Mouse (Mus musculus) midbrain, embryonic 11.5 days (tissue): ENCODE data around the gene Atxn7. TPM values are rescaled to one million over a fixed set of nuclear protein-coding genes. Genes with fewer than 3 reads are reported as not detected.

ENCODE experiments used
- ATAC-seq: fragments of 200-750 bp; cut with Nextera tagmentation; 2 replicates; pipeline ENCODE4 v1.8.0; 2017; ENCODE audit warnings: moderate TSS enrichment, moderate library complexity; ENCODE audit not compliant: low FRiP score
- DNase-seq: peaks from one replicate; pipeline ENCODE4 v3.0.0; 2015; ENCODE audit warnings: low spot score; ENCODE audit errors: missing footprints
- H3K27ac ChIP-seq: fragments of 300-500 bp; sonication (generic); 2 replicates; pipeline ENCODE4 v1.5.1; 2014; ENCODE audit warnings: low read depth, low read length
- H3K27me3 ChIP-seq: fragments of 300-500 bp; sonication (generic); 2 replicates; pipeline ENCODE4 v1.6.1; 2014; ENCODE audit warnings: mild to moderate bottlenecking, low read length, moderate library complexity, mixed read lengths; ENCODE audit not compliant: control insufficient read depth, insufficient read depth
- H3K36me3 ChIP-seq: fragments of 300-500 bp; sonication (generic); 2 replicates; pipeline ENCODE4 v1.6.1; 2014; ENCODE audit warnings: mild to moderate bottlenecking, low read length, moderate library complexity, mixed read lengths; ENCODE audit not compliant: control insufficient read depth, insufficient read depth
- H3K4me1 ChIP-seq: fragments of 300-500 bp; sonication (generic); 2 replicates; pipeline ENCODE4 v1.6.1; 2014; ENCODE audit warnings: low read length; ENCODE audit not compliant: control insufficient read depth, insufficient read depth
- H3K4me2 ChIP-seq: fragments of 300-500 bp; sonication (generic); 2 replicates; pipeline ENCODE4 v1.6.1; 2014; ENCODE audit warnings: mild to moderate bottlenecking, moderate library complexity
- H3K4me3 ChIP-seq: fragments of 300-500 bp; sonication (generic); 2 replicates; pipeline ENCODE4 v1.5.1; 2014; ENCODE audit warnings: low read depth, low read length
- H3K9ac ChIP-seq: fragments of 300-500 bp; sonication (generic); 2 replicates; pipeline ENCODE4 v1.6.1; 2014; ENCODE audit warnings: low read length
- H3K9me3 ChIP-seq: fragments of 300-500 bp; sonication (generic); 2 replicates; pipeline ENCODE4 v1.6.1; 2016; ENCODE audit warnings: low read length; ENCODE audit not compliant: control insufficient read depth
- WGBS: fragments of 180-500 bp; shearing (Covaris S2); extraction: QIAGEN DNeasy Blood & Tissue Kit; methylation state at CpG from one replicate; pipeline ENCODE4 v1.1.7; 2014; 5-methylcytosine and 5-hydroxymethylcytosine counted together
- polyA plus RNA-seq: library from polyadenylated mRNA; unstranded; fragments of >200 nt; fragmentation: Nextera tagmentation; extraction: Ambion mirVana; gene quantifications from 2 replicates; pipeline ENCODE4 v1.2.1, GENCODE M21; 2014

Atxn7 gene
- polyA plus RNA-seq, 1 experiment from 2014 or later: 5.2 TPM

DNA sequence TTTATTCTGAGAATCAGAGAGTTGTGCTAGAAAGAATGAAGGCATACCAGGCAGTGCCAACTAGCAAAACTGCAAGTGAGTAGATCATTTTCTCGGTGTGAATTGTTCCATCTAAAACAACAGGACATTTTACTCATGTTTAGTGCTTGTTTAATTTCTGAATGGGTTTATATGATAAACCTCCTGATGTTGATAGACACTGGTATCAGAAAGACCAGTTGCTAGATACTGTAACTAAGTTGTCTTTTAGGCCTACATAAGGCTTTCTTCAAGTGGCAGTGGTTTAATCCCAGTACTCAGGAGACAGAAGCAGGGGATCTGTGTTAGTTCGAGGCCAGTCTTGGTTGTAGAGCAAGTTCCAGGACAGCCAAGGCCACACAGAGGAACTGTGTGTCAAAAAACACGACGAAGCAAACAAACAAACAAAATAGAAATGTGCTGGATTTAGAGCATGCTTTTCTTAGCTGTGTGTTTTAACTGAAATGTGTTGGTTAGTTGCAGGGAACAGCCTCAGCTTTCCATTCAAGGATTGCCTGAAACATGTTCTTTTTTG is 125.5 kb downstream of the Atxn7 start:
- H3K4me3 ChIP-seq: no peak overlapping the region
- H3K4me1 ChIP-seq: no peaks in the 10 kb centered on the region
- no peaks in the 10 kb centered on the region for H3K27me3 ChIP-seq
- H3K9me3 ChIP-seq: no peaks in the 10 kb centered on the region
- H3K4me2 ChIP-seq: no peak overlapping the region
- H3K9ac ChIP-seq: no peak overlapping the region
- H3K36me3 ChIP-seq: no peaks in the 10 kb centered on the region
- ATAC-seq (no peak), DNase-seq (no peak)
- WGBS: 88% methylated on average over 4 of the region's 4 CpGs
- H3K27ac ChIP-seq: no peak overlapping the region

- no peaks in the 10 kb centered on the region for H3K4me1 ChIP-seq
- H3K9ac ChIP-seq: no peak overlapping the region
- no peaks in the 10 kb centered on the region for H3K36me3 ChIP-seq
- H3K9me3 ChIP-seq: no peaks in the 10 kb centered on the region
- H3K27ac ChIP-seq: no peak overlapping the region
- whole genome bisulfite sequencing: 89% methylated on average over 6 of the region's 6 CpGs
- no peak overlapping the region for H3K4me2 ChIP-seq
- ATAC-seq (no peak), DNase-seq (no peak)
- H3K27me3 ChIP-seq: no peaks in the 10 kb centered on the region
- no peak overlapping the region for H3K4me3 ChIP-seq
Observed at GRCm38 (mm10) chr14:14087348-14087747, 126.1 kb downstream of the Atxn7 start.

GRCm38 (mm10) chr14:14088016-14088791 is 127.0 kb downstream of the Atxn7 start:
- no peaks in the 10 kb centered on the region for H3K4me1 ChIP-seq
- no peaks in the 10 kb centered on the region for H3K36me3 ChIP-seq
- DNase-seq: no peak
- H3K4me3 ChIP-seq: no peak overlapping the region
- no peak for ATAC-seq
- no peaks in the 10 kb centered on the region for H3K9me3 ChIP-seq
- no peaks in the 10 kb centered on the region for H3K27me3 ChIP-seq
- no peak overlapping the region for H3K9ac ChIP-seq
- H3K4me2 ChIP-seq: no peak overlapping the region
- WGBS: 90% methylated on average over 9 of the region's 9 CpGs
- H3K27ac ChIP-seq: no peak overlapping the region

- Histone ChIP-seq H3K4me1 (peaks cover 5% of the 10 kb centered on the region; the same call in 1 of the 2 replicates), H3K27me3 (no peaks in the 10 kb centered on the region), H3K36me3 (no peaks in the 10 kb centered on the region), H3K27ac (no peak overlapping the region), H3K4me2 (no peak overlapping the region), H3K4me3 (no peak overlapping the region), H3K9ac (no peak overlapping the region), H3K9me3 (no peaks in the 10 kb centered on the region)
- WGBS: 92% methylated on average over 6 of the region's 6 CpGs
- no peak for DNase-seq
- ATAC-seq: no peak
Observed at GRCm38 (mm10) chr14:14090571-14090970, 129.3 kb downstream of the Atxn7 start.

DNA sequence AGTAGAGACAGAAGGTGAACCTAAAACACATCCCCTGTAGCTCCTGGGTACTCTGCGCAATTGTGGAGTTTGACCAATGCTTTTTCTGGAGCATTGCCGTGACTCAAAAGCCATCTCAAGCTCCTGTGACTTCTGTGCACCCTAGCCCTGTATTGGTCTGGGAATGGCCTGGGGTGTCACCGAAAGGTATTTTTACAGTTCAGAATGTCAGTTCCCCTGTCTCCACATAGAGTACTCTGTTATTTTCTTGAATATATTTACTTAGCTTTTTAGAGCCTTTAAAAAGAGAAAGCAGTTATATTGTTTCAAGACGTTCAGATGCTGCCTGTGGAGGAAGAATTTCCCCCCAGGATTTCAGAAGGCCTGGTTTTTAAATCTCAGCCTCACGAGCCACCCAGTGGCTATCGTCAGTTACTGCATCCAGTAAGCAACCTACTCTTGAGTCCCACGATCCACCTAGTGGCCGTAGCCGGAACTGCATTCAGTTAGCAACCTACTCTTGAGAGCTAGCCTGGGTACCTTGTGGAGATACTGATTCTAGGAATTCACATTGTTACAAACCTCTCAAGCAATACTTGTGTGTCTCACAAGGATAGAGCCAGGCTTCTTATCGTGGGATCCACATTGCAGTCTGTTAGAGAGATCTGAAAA is 137.2 kb downstream of the Atxn7 start:
- Histone ChIP-seq H3K4me3 (no peak overlapping the region), H3K36me3 (no peaks in the 10 kb centered on the region), H3K9me3 (no peaks in the 10 kb centered on the region), H3K27ac (no peak overlapping the region), H3K27me3 (no peaks in the 10 kb centered on the region), H3K4me1 (peaks cover 5% of the 10 kb centered on the region; the same call in 1 of the 2 replicates), H3K4me2 (no peak overlapping the region), H3K9ac (no peak overlapping the region)
- ATAC-seq (peak; percentile 82), DNase-seq (peak; percentile 99)
- 27% methylated on average over 10 of the region's 10 CpGs for WGBS

- H3K4me2 ChIP-seq: no peak overlapping the region
- no peak overlapping the region for H3K9ac ChIP-seq
- H3K36me3 ChIP-seq: no peaks in the 10 kb centered on the region
- no peaks in the 10 kb centered on the region for H3K4me1 ChIP-seq
- DNase-seq: no peak
- 90% methylated on average over 8 of the region's 8 CpGs for WGBS
- no peaks in the 10 kb centered on the region for H3K27me3 ChIP-seq
- no peak for ATAC-seq
- H3K27ac ChIP-seq: no peak overlapping the region
- H3K4me3 ChIP-seq: no peak overlapping the region
- H3K9me3 ChIP-seq: no peaks in the 10 kb centered on the region
Observed at GRCm38 (mm10) chr14:14100773-14101280, 139.6 kb downstream of the Atxn7 start.

- Histone ChIP-seq H3K4me1 (no peaks in the 10 kb centered on the region), H3K27ac (no peak overlapping the region), H3K9ac (no peak overlapping the region), H3K27me3 (no peaks in the 10 kb centered on the region), H3K4me3 (no peak overlapping the region), H3K4me2 (no peak overlapping the region), H3K36me3 (no peaks in the 10 kb centered on the region), H3K9me3 (no peaks in the 10 kb centered on the region)
- ATAC-seq: no peak
- no peak for DNase-seq
- 91% methylated on average over 9 of the region's 9 CpGs for WGBS
Observed at GRCm38 (mm10) chr14:14101296-14101695, 140.1 kb downstream of the Atxn7 start.

DNA sequence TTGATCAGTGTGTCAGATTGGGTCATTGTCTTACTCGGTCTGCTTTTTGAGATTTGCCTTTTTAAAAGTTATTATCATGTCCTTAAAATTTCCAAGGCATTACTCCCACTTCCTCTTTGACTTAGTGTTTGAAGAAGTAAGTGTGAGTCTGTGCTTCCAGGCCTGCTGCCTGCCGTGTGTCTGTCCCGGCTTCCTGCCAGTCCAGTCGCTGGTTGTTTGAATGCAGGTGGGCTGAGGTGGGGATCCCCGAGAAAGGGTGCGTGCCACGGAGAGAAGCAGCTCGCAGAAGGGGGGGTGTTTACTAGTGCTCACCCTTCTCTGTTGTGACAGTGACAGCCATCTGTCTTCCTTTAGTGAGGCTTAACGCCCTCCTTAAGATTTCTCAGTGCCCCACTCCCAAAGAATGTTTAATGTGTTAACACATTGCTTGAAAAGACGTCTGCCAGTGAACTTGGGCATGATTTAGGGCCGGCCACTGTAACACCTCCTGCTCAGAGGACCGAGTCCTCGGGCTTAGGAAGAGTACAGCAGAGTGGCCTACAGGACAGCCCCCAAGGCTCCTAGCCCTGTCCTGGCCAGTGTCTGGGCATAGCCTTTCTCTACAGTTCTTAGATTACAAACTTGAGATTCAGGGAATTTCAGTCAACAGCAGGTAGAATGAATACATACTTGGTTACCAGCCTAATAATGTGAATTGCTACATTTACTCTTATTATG is 143.1 kb downstream of the Atxn7 start:
- Histone ChIP-seq H3K27ac (no peak overlapping the region), H3K36me3 (no peaks in the 10 kb centered on the region), H3K4me2 (no peak overlapping the region), H3K4me3 (no peak overlapping the region), H3K27me3 (no peaks in the 10 kb centered on the region), H3K9ac (no peak overlapping the region), H3K9me3 (no peaks in the 10 kb centered on the region), H3K4me1 (no peaks in the 10 kb centered on the region)
- DNase-seq (no peak), ATAC-seq (no peak)
- WGBS: 83% methylated on average over 13 of the region's 13 CpGs
